Mouse (Mus musculus) forebrain, embryonic 16.5 days (tissue): ENCODE measurements around the gene Gabrb3. TPM values are rescaled to one million over a fixed set of nuclear protein-coding genes. Genes with fewer than 3 reads are reported as not detected.

ENCODE experiments used
- ATAC-seq: fragments of 200-750 bp; cut with Nextera tagmentation; 2 replicates; pipeline ENCODE4 v1.8.0; 2017; ENCODE audit warnings: mild to moderate bottlenecking, moderate library complexity
- H3K27ac ChIP-seq: fragments of 300-500 bp; sonication (generic); 2 replicates; pipeline ENCODE4 v1.5.1; 2014; ENCODE audit warnings: low read length, control low read depth
- H3K27me3 ChIP-seq: fragments of 300-500 bp; sonication (generic); replicated peaks from 2 replicates; pipeline ENCODE4 v1.6.1; 2014; ENCODE audit warnings: low read length; ENCODE audit not compliant: control insufficient read depth, insufficient read depth
- H3K36me3 ChIP-seq: fragments of 300-500 bp; sonication (generic); 2 replicates; pipeline ENCODE4 v1.6.1; 2014; ENCODE audit not compliant: control insufficient read depth, insufficient read depth
- H3K4me1 ChIP-seq: fragments of 300-500 bp; sonication (generic); replicated peaks from 2 replicates; pipeline ENCODE4 v1.6.1; 2014; ENCODE audit warnings: low read length; ENCODE audit not compliant: control insufficient read depth, insufficient read depth
- H3K4me2 ChIP-seq: fragments of 300-500 bp; sonication (generic); 2 replicates; pipeline ENCODE4 v1.6.1; 2014; ENCODE audit warnings: mild to moderate bottlenecking, low read length, control low read depth
- H3K4me3 ChIP-seq: fragments of 300-500 bp; sonication (generic); replicated peaks from 2 replicates; pipeline ENCODE4 v1.5.1; 2014; ENCODE audit warnings: mild to moderate bottlenecking, low read length, control low read depth
- H3K9ac ChIP-seq: fragments of 300-500 bp; sonication (generic); replicated peaks from 2 replicates; pipeline ENCODE4 v1.6.1; 2014; ENCODE audit warnings: low read depth, low read length, control low read depth
- H3K9me3 ChIP-seq: fragments of 300-500 bp; sonication (generic); 2 replicates; pipeline ENCODE4 v1.6.1; 2016; ENCODE audit warnings: low read length; ENCODE audit not compliant: control insufficient read depth
- WGBS: fragments of 180-500 bp; shearing (Covaris S2); extraction: QIAGEN DNeasy Blood & Tissue Kit; methylation state at CpG from one replicate; pipeline ENCODE4 v1.1.7; 2014; 5-methylcytosine and 5-hydroxymethylcytosine counted together
- polyA plus RNA-seq: library from polyadenylated mRNA; unstranded; fragments of >200 nt; fragmentation: Nextera tagmentation; extraction: Ambion mirVana; gene quantifications from 2 replicates; pipeline ENCODE4 v1.2.1, GENCODE M21; 2015

Gene Gabrb3
- polyA plus RNA-seq, 1 experiment from 2014 or later: 52.6 TPM

DNA sequence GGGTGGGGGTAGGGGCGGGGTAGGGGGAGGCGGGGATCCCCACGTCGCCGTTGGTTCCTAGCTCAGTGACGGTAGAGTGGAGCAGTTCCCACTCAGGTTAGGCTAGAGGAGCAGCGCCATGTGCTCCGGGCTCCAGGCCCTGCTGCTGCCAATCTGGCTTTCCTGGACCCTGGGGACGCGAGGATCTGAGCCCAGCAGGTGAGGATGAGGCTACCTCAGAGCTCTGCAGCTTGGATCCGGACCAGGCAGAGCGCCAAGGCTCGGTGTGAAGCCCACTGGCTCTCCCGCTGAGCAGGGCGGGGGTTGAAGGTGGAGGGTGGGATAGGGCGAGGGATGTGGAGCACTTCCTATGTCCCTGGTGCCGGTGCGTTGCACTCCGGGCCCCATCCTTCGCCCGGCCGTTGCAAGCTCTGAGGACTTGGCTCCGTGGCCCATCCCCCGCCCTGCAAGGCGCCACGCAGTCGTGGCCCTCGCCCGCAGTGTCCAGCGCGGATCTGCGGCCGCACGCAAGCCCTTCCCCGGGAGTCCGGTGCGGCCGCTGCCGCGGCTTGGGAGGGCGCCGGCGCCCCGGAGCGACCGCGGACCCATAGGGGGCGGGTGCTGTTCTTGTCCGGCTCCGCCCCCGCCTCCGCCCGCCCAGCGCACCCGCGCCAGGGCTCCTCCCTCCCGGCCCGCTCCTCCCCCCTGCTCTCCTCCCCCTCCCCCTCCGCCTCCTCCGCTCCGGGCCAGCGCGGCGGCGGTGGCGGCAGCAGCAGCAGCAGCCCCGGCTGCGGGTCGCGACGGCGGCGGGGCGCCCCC lies 171.2 kb downstream of the Gabrb3 start:
- H3K36me3 ChIP-seq: no peaks in the 10 kb centered on the region
- H3K27me3 ChIP-seq: 0 out of 2 replicates have a peak, but pooled peaks cover 5% of the 10 kb centered on the region
- under 1% methylated on average over 47 of the region's 74 CpGs for WGBS
- H3K4me1 ChIP-seq: peaks cover 16% of the 10 kb centered on the region
- peak overlapping the region; percentile 94 for H3K4me2 ChIP-seq
- H3K27ac ChIP-seq: peak overlapping the region; percentile 88
- H3K9me3 ChIP-seq: no peaks in the 10 kb centered on the region
- peak; percentile 91 for ATAC-seq
- H3K9ac ChIP-seq: peak overlapping the region; percentile 90
- H3K4me3 ChIP-seq: peak overlapping the region; percentile 87

DNA sequence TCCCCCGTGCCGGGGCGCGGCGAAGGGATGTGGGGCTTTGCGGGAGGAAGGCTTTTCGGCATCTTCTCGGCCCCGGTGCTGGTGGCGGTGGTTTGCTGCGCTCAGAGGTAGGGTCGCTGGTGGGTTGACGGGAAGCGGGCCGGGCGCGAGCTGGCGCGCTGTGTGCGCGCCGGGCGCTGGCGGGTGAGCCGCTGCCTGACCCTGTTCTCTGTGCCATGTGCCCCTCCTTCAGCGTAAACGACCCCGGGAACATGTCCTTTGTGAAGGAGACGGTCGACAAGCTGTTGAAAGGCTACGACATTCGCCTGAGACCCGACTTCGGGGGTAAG lies 171.7 kb downstream of the Gabrb3 start:
- peak overlapping the region; percentile 86 for H3K27ac ChIP-seq
- peak overlapping the region; percentile 90 for H3K9ac ChIP-seq
- no peaks in the 10 kb centered on the region for H3K9me3 ChIP-seq
- H3K36me3 ChIP-seq: no peaks in the 10 kb centered on the region
- H3K4me3 ChIP-seq: peak overlapping the region; percentile 87
- peaks cover 16% of the 10 kb centered on the region for H3K4me1 ChIP-seq
- peak overlapping the region; percentile 94 for H3K4me2 ChIP-seq
- peak; percentile 77 for ATAC-seq
- WGBS: 0% methylated on average over 26 of the region's 34 CpGs
- 0 out of 2 replicates have a peak, but pooled peaks cover 5% of the 10 kb centered on the region for H3K27me3 ChIP-seq

DNA sequence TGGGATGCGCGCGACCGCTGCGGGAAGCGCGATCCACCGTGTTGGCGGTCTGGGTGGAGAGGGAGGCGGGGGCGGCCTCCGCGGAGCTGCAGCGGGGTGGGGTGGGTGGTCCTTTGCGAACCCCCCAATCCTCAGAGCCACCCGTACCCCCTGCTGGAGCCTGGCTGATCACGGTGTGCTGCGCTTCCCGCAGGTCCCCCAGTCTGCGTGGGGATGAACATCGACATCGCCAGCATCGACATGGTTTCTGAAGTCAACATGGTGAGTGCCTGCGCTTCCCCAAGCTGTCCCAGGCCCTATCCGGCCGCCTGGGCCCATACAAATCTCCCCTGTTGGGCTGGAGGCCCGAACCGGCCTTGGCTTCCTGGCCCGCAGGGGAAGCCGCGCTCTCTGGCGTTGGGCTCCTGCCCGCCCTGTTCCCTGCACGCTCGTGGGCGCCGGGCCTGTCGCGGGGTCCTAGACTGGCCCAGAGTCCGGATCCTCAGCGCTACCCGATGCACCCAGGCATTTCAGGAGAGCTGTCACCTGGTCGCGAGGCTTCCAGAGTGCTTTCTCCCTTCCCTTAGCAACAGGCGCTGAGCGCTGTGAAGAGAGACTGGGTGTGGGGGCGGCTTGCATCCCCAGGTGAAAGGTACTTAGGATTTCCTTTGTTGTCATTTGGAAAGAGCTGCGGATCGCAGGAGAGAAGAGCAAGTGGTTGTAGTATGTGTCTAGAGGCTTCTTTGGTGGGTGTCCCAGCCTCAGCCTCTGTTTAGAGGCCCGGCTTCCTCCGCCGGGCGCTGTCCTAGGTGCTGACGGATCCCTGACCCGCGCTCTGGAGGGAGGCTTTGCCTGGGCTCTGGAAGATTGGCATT lies 172.3 kb downstream of the Gabrb3 start:
- no peaks in the 10 kb centered on the region for H3K36me3 ChIP-seq
- WGBS: under 1% methylated on average over 56 of the region's 56 CpGs
- H3K9me3 ChIP-seq: no peaks in the 10 kb centered on the region
- H3K27me3 ChIP-seq: 0 out of 2 replicates have a peak, but pooled peaks cover 5% of the 10 kb centered on the region
- H3K27ac ChIP-seq: peak overlapping the region; percentile 86
- peak; percentile 38 for ATAC-seq
- peak overlapping the region; percentile 87 for H3K4me3 ChIP-seq
- H3K4me1 ChIP-seq: peaks cover 16% of the 10 kb centered on the region
- peak overlapping the region; percentile 90 for H3K9ac ChIP-seq
- peak overlapping the region; percentile 94 for H3K4me2 ChIP-seq

DNA sequence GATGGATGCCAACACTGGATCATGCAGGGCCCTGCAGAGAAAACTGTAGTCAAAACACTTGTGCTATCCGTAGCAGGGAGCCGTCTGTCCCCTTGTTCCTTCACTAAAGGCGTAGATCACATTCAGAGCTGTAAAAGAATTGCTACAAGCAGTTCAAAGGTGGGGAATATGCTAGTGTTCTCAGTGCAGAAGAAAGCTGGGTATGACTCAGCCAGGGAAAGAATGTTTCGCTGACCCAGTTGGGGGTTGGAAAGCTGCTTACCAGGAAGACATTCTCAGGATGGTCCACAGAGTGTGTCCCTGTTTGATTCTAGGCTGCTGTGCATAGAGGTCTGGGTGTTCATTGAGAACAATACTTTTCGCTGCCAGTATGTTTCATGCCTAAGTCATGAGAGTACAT lies 177.8 kb downstream of the Gabrb3 start:
- H3K9me3 ChIP-seq: no peaks in the 10 kb centered on the region
- H3K4me2 ChIP-seq: no peak overlapping the region
- H3K4me3 ChIP-seq: no peak overlapping the region
- no peaks in the 10 kb centered on the region for H3K27me3 ChIP-seq
- ATAC-seq: no peak
- no peak overlapping the region for H3K9ac ChIP-seq
- WGBS: 78% methylated on average over 5 of the region's 5 CpGs
- H3K4me1 ChIP-seq: peaks cover 4% of the 10 kb centered on the region; the same call in 1 of the 2 replicates
- H3K36me3 ChIP-seq: no peaks in the 10 kb centered on the region
- H3K27ac ChIP-seq: no peak overlapping the region

DNA sequence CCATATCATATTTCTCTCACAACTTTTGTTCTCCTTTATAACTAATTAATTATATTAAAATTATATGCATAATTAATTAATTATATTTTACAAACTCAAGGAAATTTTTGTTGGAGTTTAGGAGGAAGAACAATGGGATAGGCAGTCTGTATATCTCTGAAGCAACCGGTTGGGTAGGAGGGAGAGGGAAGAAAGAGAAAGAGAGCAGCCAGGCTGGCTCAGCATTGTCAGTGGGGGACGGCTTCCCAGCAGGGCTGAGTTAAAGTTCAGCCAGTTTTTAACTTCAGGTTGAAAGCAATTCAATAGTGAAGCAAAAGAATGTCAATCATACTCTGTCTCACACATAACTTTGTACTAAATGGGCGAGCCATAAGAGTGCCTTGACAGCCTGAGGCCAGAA lies 199.2 kb downstream of the Gabrb3 start:
- WGBS: 17% methylated on average over 3 of the region's 3 CpGs
- no peak for ATAC-seq
- H3K4me3 ChIP-seq: no peak overlapping the region
- H3K36me3 ChIP-seq: no peaks in the 10 kb centered on the region
- no peaks in the 10 kb centered on the region for H3K27me3 ChIP-seq
- no peak overlapping the region for H3K27ac ChIP-seq
- no peak overlapping the region for H3K4me2 ChIP-seq
- no peaks in the 10 kb centered on the region for H3K9me3 ChIP-seq
- no peak overlapping the region for H3K9ac ChIP-seq
- H3K4me1 ChIP-seq: no peaks in the 10 kb centered on the region

DNA sequence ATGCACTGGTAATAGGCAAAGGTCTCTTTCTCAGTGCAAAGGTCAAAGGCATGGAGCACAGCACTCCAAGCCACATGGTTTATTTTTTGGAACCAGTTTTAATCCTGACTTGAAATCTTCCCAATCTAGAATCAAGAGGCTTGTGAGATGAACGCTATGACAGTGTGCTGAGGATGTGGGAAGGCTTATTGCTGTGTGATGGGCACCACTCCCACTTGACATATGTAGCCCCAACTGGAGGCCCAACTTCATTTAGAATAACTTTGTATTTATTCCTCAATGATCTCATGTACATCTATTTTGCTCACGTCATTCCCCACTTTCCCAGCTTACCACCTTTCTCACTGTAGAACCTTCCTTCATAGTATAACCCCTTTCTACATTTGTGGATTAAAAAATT lies 200.5 kb downstream of the Gabrb3 start:
- no peak for ATAC-seq
- Histone ChIP-seq H3K27me3 (no peaks in the 10 kb centered on the region), H3K9me3 (no peaks in the 10 kb centered on the region), H3K9ac (no peak overlapping the region), H3K27ac (no peak overlapping the region), H3K4me3 (no peak overlapping the region), H3K4me2 (no peak overlapping the region), H3K4me1 (no peaks in the 10 kb centered on the region), H3K36me3 (no peaks in the 10 kb centered on the region)
- 74% methylated on average over 2 of the region's 2 CpGs for WGBS

DNA sequence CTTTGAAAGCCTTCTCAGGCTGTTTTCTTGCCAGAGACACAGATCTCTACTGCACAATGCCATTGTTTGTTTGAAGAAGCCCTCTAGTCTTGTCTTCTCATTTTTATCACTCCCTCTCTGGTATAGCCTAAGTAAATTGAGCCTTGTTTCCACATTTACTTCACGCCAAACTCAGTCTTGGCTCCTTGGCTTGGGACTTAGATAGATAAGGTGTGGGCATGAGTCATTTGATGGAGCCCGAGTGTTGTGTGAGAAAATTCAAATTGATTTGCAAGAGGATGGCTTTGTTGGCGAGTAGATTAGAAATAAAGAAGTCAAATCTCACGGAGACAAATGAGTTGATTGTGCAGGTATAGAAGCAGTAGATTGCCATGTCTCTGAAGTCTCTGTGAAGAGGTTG lies 204.2 kb downstream of the Gabrb3 start:
- Histone ChIP-seq H3K9me3 (no peaks in the 10 kb centered on the region), H3K9ac (no peak overlapping the region), H3K4me3 (no peak overlapping the region), H3K27me3 (no peaks in the 10 kb centered on the region), H3K4me2 (no peak overlapping the region), H3K36me3 (no peaks in the 10 kb centered on the region), H3K27ac (no peak overlapping the region), H3K4me1 (no peaks in the 10 kb centered on the region)
- WGBS: 85% methylated on average over 4 of the region's 4 CpGs
- no peak for ATAC-seq

DNA sequence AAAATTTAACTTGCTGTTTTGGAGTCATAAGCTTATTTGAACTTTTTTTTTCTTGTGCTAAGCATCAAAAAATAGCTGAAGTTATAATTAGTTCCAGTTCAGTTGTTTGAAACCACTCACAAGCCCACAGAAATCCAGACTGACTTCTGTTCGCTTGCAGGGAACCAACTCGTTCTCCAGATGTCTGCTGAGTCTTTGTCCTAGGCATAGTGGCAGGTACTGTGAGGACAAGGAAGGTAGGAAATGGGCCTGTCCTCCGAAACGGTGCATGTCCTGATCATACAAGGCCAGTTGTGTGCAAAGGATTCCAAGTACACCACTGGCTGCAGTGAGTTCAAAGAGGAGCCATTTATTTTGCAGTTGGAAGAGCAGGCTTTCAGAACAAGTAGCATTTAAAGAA lies 215.5 kb downstream of the Gabrb3 start:
- no peak overlapping the region for H3K9ac ChIP-seq
- H3K9me3 ChIP-seq: no peaks in the 10 kb centered on the region
- no peak overlapping the region for H3K4me3 ChIP-seq
- ATAC-seq: no peak
- H3K27me3 ChIP-seq: no peaks in the 10 kb centered on the region
- 71% methylated on average over 4 of the region's 4 CpGs for WGBS
- H3K4me1 ChIP-seq: no peaks in the 10 kb centered on the region
- H3K36me3 ChIP-seq: no peaks in the 10 kb centered on the region
- no peak overlapping the region for H3K4me2 ChIP-seq
- H3K27ac ChIP-seq: no peak overlapping the region

DNA sequence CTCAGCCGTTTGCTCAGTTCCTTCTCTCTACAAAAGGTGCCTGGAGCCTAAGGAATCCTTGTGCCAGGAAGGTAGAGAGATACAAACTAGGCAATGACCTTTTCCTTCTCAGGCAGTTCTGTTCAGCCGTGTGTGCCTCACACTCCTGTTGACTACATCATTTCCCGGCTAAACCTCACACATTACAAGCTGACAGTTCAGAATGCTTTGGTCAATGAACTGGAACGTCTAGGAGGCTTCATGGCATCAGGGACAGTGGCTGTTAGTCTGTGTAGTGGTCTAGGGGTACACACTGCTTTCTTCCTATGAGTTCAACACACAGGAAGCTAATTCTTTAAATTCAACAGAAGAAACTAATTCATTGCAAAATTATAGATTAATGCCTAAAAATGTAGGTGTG lies 216.2 kb downstream of the Gabrb3 start:
- Histone ChIP-seq H3K4me3 (no peak overlapping the region), H3K27me3 (no peaks in the 10 kb centered on the region), H3K9me3 (no peaks in the 10 kb centered on the region), H3K36me3 (no peaks in the 10 kb centered on the region), H3K9ac (no peak overlapping the region), H3K27ac (no peak overlapping the region), H3K4me2 (no peak overlapping the region), H3K4me1 (no peaks in the 10 kb centered on the region)
- ATAC-seq: no peak
- WGBS: 69% methylated on average over 4 of the region's 4 CpGs
